Mouse (Mus musculus) megakaryocyte, adult 5-6 weeks (primary cell): ENCODE measurements at regions not wholly inside any gene's neighbourhood (a gene's known extent, or its start where the extent isn't known, plus 50 kb on each side); places are given as distances from the start of the nearest gene placed in this dataset.

Source experiments
- ATAC-seq: 2 replicates; pipeline ENCODE4 v1.8.0; 2016; ENCODE audit warnings: mild to moderate bottlenecking, inconsistent platforms; ENCODE audit not compliant: poor library complexity, severe bottlenecking

DNA sequence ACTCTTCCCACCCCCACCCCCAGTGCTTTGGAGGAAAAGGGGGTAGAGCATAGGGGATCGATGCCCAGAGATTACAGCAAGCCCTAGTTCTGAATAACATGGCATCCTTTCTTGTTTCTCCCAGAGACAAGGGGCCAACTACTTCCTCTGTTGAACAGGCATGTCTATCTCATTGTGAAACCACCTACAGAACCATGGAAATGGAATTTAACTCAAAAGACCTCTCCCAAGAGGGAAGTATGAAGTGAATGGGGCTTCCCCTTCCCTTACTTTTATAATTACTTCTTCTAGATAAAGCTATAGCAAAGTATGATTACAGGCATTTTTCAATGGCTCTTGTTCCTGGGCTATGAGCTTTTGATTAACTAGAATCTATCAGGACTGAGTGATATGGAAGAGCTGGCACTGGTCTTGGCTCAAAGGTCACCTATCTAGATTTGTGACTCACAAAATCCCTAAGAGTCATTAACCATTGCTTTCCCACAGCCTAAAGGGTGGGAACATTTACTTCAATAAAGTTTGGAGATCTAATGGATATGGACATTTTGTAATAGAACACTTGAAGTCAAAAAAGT lies 246.1 kb upstream of the A1bg start:
- no peak for ATAC-seq

DNA sequence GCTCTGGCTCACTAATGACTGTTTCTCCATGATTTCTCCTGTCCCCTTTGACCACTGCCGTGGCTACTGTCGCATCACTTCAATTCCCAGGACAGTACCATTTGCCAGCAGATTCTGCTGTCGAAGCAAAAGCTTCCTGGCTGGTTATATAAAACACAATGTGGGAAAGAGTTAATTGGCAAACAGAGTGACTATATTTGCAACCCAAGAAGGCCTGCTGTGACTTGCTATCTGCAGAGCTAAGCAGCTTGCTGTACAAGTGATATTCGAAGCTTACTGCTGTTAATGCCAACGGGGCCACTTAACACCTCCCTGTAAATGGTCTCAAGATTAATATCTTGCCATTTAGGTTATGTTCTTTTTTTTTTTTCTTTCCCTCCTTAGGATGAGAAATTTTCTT lies 242.2 kb upstream of the A1bg start:
- ATAC-seq: no peak

GRCm38 (mm10) chr15:61161397-61161796 lies 238.6 kb upstream of the A1bg start:
- no peak for ATAC-seq

GRCm38 (mm10) chr15:61160666-61161065 lies 237.9 kb upstream of the A1bg start:
- ATAC-seq: no peak

- ATAC-seq: no peak
Observed at GRCm38 (mm10) chr15:61159552-61159951, 236.7 kb upstream of the A1bg start.

DNA sequence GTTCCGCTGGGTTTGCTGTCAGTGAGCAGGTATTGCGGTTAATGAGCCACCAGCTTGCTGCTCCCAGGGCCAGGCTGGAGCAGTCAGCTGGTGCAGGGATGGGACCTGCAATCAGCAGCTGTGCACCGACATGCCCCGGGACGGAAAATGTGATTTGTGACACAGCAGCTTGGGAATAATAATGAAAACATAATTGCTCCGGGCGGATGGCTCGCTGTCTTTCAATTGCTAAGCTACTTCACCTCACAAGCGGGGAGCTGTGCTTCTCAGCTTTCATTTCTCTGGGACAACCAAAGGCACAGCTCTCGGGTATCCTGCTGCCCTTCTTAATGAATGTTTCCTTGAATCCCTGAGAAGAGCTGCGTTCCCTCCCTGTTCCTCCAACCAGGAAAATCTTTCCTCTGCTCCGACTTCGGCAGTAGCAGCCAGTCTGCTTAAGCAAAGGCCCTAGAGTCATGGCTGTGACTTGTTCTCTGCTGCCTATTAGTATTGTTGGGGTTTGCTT lies 235.3 kb upstream of the A1bg start:
- ATAC-seq: no peak

DNA sequence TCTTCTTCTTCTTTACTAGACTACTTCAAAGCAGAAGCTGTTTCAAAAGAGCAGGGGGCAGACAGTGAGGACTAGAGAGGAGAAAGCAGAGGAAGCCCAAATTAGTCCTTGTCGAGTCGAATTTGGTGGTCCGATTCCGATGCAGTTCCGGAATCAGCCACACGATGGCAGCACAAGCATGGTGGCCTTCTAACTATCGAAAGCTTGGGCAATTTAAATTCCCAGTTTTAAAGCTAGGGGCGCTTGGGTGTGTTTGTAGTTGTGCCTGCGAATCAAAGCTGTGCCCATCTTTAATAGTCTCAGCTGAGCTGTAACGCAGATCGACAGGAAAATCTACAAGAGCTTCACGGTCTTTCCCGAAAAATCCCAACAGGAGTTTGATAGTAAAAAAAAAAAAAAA lies 234.7 kb upstream of the A1bg start:
- ATAC-seq: peak; percentile 94

DNA sequence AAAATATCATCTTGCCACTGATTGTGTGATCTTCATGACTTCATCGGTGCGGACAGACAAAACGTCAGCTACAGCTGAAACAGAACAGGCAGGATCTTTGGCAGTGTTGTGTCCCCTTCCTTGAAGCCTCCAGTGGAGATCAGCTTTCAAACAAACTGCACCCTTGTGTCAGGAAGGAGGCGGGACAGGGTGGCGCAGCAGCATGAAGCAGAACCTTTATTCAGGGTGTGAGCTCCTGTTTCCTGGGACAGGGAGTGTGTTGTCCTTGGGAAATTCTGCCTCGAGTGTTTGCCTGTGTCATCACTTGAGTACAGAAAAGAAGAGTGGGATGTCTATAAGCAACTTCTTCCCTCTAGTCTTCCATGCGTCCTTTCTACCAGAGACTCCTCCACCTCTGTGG lies 232.7 kb upstream of the A1bg start:
- ATAC-seq: no peak

DNA sequence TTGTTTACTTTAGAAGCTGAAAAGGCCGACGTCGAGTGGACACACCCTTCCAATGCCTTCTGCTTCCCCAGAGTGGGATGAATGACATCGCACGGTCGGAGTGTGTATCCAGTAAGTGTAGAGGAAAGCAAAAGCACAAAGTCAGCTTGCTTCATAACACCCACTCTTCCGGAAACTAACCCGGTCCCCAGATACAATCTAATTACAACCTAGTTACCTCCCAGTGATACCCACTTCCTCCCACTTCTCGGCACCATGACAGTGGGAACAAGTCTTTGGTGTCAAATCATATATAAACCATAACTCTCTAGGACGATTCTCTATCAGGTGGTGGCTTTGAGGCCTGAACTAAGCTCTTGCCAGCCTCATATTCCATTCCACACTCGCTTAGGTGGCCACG lies 231.4 kb upstream of the A1bg start:
- no peak for ATAC-seq

- no peak for ATAC-seq
Observed at GRCm38 (mm10) chr15:61142851-61143250, 220.0 kb upstream of the A1bg start.

GRCm38 (mm10) chr15:61139151-61139550 lies 216.3 kb upstream of the A1bg start:
- no peak for ATAC-seq

DNA sequence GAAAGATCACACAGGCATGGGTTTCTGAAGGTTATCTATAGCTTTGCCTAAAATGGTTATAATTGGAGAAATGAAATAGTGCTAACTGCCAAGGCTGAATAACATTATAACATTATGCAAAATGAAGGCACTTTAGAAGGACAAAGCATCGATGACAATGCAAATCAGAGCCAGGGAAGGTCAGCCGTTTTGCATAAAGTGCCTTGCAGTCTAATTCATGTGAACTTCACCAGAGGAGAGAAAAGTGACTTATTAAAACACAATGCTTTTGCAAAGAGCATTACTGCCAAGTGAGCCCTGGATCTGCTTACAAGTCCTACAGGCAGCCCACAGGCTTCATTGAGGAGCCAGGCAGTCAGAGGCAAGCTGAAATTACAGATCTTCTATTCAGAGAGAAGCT lies 214.0 kb upstream of the A1bg start:
- no peak for ATAC-seq

DNA sequence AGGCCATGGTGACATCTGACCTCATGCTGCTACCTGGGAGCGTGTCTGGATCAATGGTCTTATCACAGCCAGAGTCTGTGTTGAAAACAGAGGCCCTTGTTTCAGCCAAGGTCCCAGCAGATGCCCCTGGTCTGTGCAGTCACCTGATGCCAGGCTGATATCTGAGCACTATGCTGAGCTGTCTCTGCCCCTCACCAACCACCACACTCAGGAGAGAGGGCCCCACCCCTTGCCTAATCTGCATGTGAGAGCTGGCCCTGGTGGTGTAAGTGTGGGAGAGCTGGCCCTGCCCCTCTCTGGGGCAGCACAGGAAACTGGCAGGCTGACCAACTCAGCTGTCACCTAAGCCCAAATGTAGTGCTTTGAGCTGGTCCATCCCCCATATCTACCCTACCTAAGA lies 210.5 kb upstream of the A1bg start:
- ATAC-seq: no peak

DNA sequence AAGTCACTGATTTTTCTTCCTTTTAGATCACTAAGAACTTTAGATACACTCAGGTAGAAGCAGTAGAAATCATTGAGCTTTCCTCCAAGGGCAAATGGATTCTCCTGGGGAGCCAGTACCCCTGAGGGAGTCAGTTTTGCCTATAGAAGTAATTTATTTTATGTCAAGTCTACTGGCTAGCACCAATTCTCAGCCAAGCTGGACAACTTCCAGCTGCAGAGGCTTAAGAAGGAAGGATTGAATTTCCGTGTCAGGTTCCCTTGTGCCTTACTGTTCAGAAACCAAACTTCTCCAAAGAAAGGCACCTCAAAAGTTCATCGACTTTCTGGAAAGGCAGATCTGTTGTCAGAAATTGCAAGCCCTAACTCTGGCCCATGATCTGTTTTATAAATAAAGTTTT lies 205.2 kb upstream of the A1bg start:
- ATAC-seq: no peak

- no peak for ATAC-seq
Observed at GRCm38 (mm10) chr15:61127130-61127529, 204.3 kb upstream of the A1bg start.

GRCm38 (mm10) chr15:61116912-61117311 lies 194.1 kb upstream of the A1bg start:
- 0 out of 2 replicates have a peak, but pooled peaks have one; percentile 45 for ATAC-seq

DNA sequence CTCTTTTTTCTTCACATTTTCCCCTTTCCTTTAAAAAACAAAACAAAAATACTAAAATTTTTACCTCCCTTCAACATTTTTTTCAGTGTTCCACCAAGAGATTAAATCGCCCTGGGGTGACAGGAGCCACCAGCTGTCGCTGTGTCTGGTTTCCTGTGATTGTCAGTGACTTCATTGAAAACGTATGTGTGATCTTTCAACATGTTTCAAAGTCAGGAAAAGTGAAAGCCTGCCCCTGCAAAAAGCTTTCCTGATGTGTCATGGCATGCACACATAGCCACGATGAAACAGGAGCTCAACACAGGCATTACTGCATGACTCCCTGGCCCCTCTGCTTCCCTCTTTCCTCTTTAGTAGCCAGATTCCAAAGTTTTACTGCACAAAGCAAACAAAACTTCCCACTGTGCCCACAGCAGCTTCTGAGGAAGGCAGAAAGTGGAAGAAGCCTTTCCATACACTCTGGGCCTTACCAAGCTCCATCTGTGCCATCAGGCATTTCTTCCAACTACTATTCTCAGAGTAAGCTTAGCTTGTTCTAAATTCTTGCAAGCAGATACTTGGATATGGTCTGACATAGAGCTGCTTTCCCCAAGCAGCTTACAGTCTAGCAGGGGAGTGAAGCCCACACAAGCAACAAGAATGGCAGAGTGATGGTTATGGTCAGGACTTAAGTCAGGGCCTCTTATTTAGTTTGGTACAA lies 186.8 kb upstream of the A1bg start:
- ATAC-seq: no peak

DNA sequence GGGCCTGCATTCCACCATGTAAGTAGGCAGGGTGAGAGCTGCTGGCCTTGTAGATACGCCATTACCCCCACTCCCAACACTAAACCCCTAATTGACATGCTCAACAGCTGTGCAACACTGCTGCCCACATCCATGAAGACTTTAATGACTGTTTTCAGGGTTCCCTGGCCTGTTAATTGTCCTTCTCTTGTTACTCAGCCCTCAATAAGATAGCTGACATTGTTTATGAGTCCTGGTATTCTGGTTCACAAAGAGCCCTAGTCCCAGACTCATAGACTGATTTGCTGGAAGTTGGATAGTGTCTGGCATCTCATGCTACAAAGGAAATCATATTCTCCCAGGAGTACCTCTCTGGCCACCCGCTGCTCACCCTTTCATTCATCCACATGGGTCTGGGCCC lies 186.1 kb upstream of the A1bg start:
- ATAC-seq: no peak

GRCm38 (mm10) chr15:61102421-61103412 lies 179.9 kb upstream of the A1bg start:
- 0 out of 2 replicates have a peak, but pooled peaks have one; percentile 27 for ATAC-seq

GRCm38 (mm10) chr15:61100807-61101206 lies 178.0 kb upstream of the A1bg start:
- ATAC-seq: no peak

- no peak for ATAC-seq
Observed at GRCm38 (mm10) chr15:61098968-61099367, 176.2 kb upstream of the A1bg start.
